Mouse (Mus musculus) kidney, adult 2 months (tissue): ENCODE data around the gene Tmem19.

Experiments used
- CTCF ChIP-seq: fragments of 200-500 bp; conservative IDR thresholded peaks from 2 replicates; pipeline ENCODE4 v1.5.1; 2011; ENCODE audit warnings: low read depth, mild to moderate bottlenecking, control low read depth, low read length, moderate library complexity, mixed read lengths; ENCODE audit not compliant: insufficient read depth, insufficient read length
- POLR2A ChIP-seq: fragments of 200-500 bp; IDR thresholded peaks from one replicate; pipeline ENCODE4 v1.6.1; 2011; ENCODE audit warnings: low read depth, low read length, control low read depth

- TF ChIP-seq POLR2A (no peak), CTCF (no peak)
Measured at GRCm38 (mm10) chr10:115381506-115382084, 19.3 kb upstream of the Tmem19 start.
